ENCODE assay signal across 28 mouse cellular contexts in genomic region chr12:89073167-89073743, GRCm38 (mm10).
A peak's percentile ranks its signal among the peaks of the same experiment; 100 is the strongest.
DNase-seq lines count a peak whose midpoint lies in the region; ATAC-seq and TF ChIP-seq lines count a peak whose summit lies in the region.
"Had no signal": no experiment of that assay in that cellular context is flagged by ENCODE, and none has a peak within 500 bp of the region (broad histone marks: within the 10 kb centered on the region; RNA-seq: fewer than 3 reads in every experiment).

No protein-coding gene starts in this region.

- no peaks in the 10 kb centered on the region for H3K9me3 ChIP-seq in hindbrain, embryonic 15.5 days
- H3K9me3 ChIP-seq in hindbrain, embryonic 11.5 days (ENCODE audit: control insufficient read depth, low read length), result no peaks in the 10 kb centered on the region
- no peaks in the 10 kb centered on the region for H3K9me3 ChIP-seq in midbrain, embryonic 14.5 days (ENCODE audit: control insufficient read depth, low read length)
- H3K9me3 ChIP-seq in midbrain, postnatal 0 days (ENCODE audit: low read length), result no peaks in the 10 kb centered on the region
- H3K9me3 ChIP-seq: embryonic facial prominence, embryonic 10.5 days; embryonic facial prominence, embryonic 13.5 days; forebrain, embryonic 13.5 days; heart, embryonic 12.5 days; heart, embryonic 15.5 days; hindbrain, embryonic 10.5 days had no signal

- no peak overlapping the region for H3K27ac ChIP-seq in hindbrain, embryonic 15.5 days (replicated peaks)
- no peak overlapping the region for H3K27ac ChIP-seq in hindbrain, embryonic 11.5 days (ENCODE audit: low read depth, low read length)
- no peak overlapping the region for H3K27ac ChIP-seq in midbrain, embryonic 14.5 days (replicated peaks; ENCODE audit: low read depth, low read length)
- no peak overlapping the region for H3K27ac ChIP-seq in midbrain, postnatal 0 days (ENCODE audit: low read depth, low read length)
- H3K27ac ChIP-seq: embryonic facial prominence, embryonic 10.5 days; embryonic facial prominence, embryonic 13.5 days; forebrain, embryonic 13.5 days; gastrocnemius, adult 2 months; heart, embryonic 15.5 days; hindbrain, embryonic 10.5 days; hindbrain, embryonic 14.5 days had no signal

- 0 out of 2 replicates have a peak, but pooled peaks have one; percentile 30 for ATAC-seq in hindbrain, embryonic 15.5 days (ENCODE audit: low FRiP score, low read depth)
- ATAC-seq in hindbrain, embryonic 11.5 days (ENCODE audit: low FRiP score), result no peak
- ATAC-seq in midbrain, embryonic 14.5 days (ENCODE audit: low FRiP score, low TSS enrichment), result no peak
- ATAC-seq in midbrain, postnatal 0 days (ENCODE audit: low FRiP score), result no peak
- ATAC-seq: forebrain, embryonic 13.5 days; forebrain, postnatal 0 days had no signal

- H3K4me1 ChIP-seq in hindbrain, embryonic 15.5 days (replicated peaks), result peaks cover 18% of the 10 kb centered on the region
- no peaks in the 10 kb centered on the region for H3K4me1 ChIP-seq in hindbrain, embryonic 11.5 days (replicated peaks; ENCODE audit: control insufficient read depth, insufficient read depth, low read length)
- H3K4me1 ChIP-seq in midbrain, embryonic 14.5 days (ENCODE audit: control insufficient read depth, insufficient read depth, low read length), result peaks cover 22% of the 10 kb centered on the region
- H3K4me1 ChIP-seq in midbrain, postnatal 0 days (ENCODE audit: insufficient read depth, low read length), result no peaks in the 10 kb centered on the region
- H3K4me1 ChIP-seq: embryonic facial prominence, embryonic 13.5 days; heart, embryonic 12.5 days; heart, embryonic 15.5 days had no signal

- no peaks in the 10 kb centered on the region for H3K27me3 ChIP-seq in hindbrain, embryonic 15.5 days
- H3K27me3 ChIP-seq in hindbrain, embryonic 11.5 days (ENCODE audit: control insufficient read depth, insufficient read depth, low read length), result no peaks in the 10 kb centered on the region
- no peaks in the 10 kb centered on the region for H3K27me3 ChIP-seq in midbrain, embryonic 14.5 days (ENCODE audit: control insufficient read depth, insufficient read depth, low read length)
- H3K27me3 ChIP-seq in midbrain, postnatal 0 days (ENCODE audit: insufficient read depth, low read length), result no peaks in the 10 kb centered on the region
- H3K27me3 ChIP-seq: embryonic facial prominence, embryonic 13.5 days; forebrain, embryonic 13.5 days; heart, embryonic 12.5 days; heart, embryonic 15.5 days had no signal

- no peak for TF ChIP-seq CTCF in midbrain, postnatal 0 days (IDR thresholded peaks at IDR 0.05)

- H3K9ac ChIP-seq in hindbrain, embryonic 15.5 days, result no peak overlapping the region
- H3K9ac ChIP-seq in hindbrain, embryonic 11.5 days (ENCODE audit: low read depth, low read length), result no peak overlapping the region
- H3K9ac ChIP-seq in midbrain, embryonic 14.5 days (replicated peaks; ENCODE audit: low read length), result no peak overlapping the region
- H3K9ac ChIP-seq in midbrain, postnatal 0 days (replicated peaks; ENCODE audit: low read length, poor library complexity, severe bottlenecking), result no peak overlapping the region
- H3K9ac ChIP-seq: embryonic facial prominence, embryonic 13.5 days; forebrain, embryonic 13.5 days; forebrain, postnatal 0 days; heart, embryonic 12.5 days; heart, embryonic 15.5 days; hindbrain, embryonic 14.5 days had no signal

- no peak overlapping the region for H3K4me3 ChIP-seq in hindbrain, embryonic 15.5 days
- H3K4me3 ChIP-seq in hindbrain, embryonic 11.5 days (ENCODE audit: low read depth, low read length), result no peak overlapping the region
- no peak overlapping the region for H3K4me3 ChIP-seq in midbrain, embryonic 14.5 days (replicated peaks; ENCODE audit: low read depth, low read length)
- no peak overlapping the region for H3K4me3 ChIP-seq in midbrain, postnatal 0 days (ENCODE audit: low read depth, low read length)
- H3K4me3 ChIP-seq: embryonic facial prominence, embryonic 10.5 days; embryonic facial prominence, embryonic 13.5 days; erythroblast, embryonic 14.5 days; forebrain, embryonic 13.5 days; gastrocnemius, adult 2 months; heart, embryonic 12.5 days; heart, embryonic 15.5 days; hindbrain, embryonic 10.5 days had no signal

- H3K36me3 ChIP-seq in hindbrain, embryonic 15.5 days, result no peaks in the 10 kb centered on the region
- H3K36me3 ChIP-seq in hindbrain, embryonic 11.5 days (ENCODE audit: control insufficient read depth, insufficient read depth, low read length), result no peaks in the 10 kb centered on the region
- no peaks in the 10 kb centered on the region for H3K36me3 ChIP-seq in midbrain, embryonic 14.5 days (ENCODE audit: control insufficient read depth, insufficient read depth, low read length)
- no peaks in the 10 kb centered on the region for H3K36me3 ChIP-seq in midbrain, postnatal 0 days (ENCODE audit: insufficient read depth, low read length)
- H3K36me3 ChIP-seq: embryonic facial prominence, embryonic 10.5 days; embryonic facial prominence, embryonic 13.5 days; heart, embryonic 12.5 days; heart, embryonic 15.5 days; hindbrain, embryonic 10.5 days had no signal

- no peak for DNase-seq in hindbrain, embryonic 11.5 days (ENCODE audit: low spot score)
- peak; percentile 14 for DNase-seq in midbrain, embryonic 14.5 days
- DNase-seq in midbrain, postnatal 0 days (ENCODE audit: low spot score), result no peak
- peak; percentile 80 for DNase-seq in retina, postnatal 1 day
- no peak for DNase-seq in adrenal gland, postnatal 25 days
- DNase-seq in left cerebral cortex, postnatal 10 days (ENCODE audit: extremely low spot score in 1 of 2, low spot score in 2 of 2), result no peak
- DNase-seq: adrenal gland, adult 2 months; adrenal gland, postnatal 14 days; B cell, adult 2 months; cerebellum, adult 11-12 months; cerebellum, adult 8-10 months; cerebellum, postnatal 36 days; embryo, embryonic 11 days; forebrain, postnatal 0 days; gastrocnemius, adult 2 months; gastrocnemius, postnatal 14 days; heart, adult 18-20 months; heart, postnatal 10 days; heart, postnatal 36 days had no signal

- WGBS in hindbrain, embryonic 15.5 days, result 75% methylated on average over 5 of the region's 5 CpGs
- 76% methylated on average over 5 of the region's 5 CpGs for WGBS in hindbrain, embryonic 11.5 days
- 38% methylated on average over 5 of the region's 5 CpGs for WGBS in midbrain, embryonic 14.5 days
- WGBS in midbrain, postnatal 0 days, result 52% methylated on average over 5 of the region's 5 CpGs

- intact Hi-C loops in left cerebral cortex, postnatal 10 days (cut with DNase I), result no loop called here

- no peak overlapping the region for H3K4me2 ChIP-seq in hindbrain, embryonic 15.5 days
- H3K4me2 ChIP-seq in hindbrain, embryonic 11.5 days (replicated peaks; ENCODE audit: low read depth, low read length), result no peak overlapping the region
- H3K4me2 ChIP-seq in midbrain, embryonic 14.5 days (ENCODE audit: low read length), result no peak overlapping the region
- no peak overlapping the region for H3K4me2 ChIP-seq in midbrain, postnatal 0 days (ENCODE audit: low read depth, low read length, poor library complexity, severe bottlenecking)
- H3K4me2 ChIP-seq: embryonic facial prominence, embryonic 13.5 days; forebrain, embryonic 13.5 days; heart, embryonic 12.5 days; heart, embryonic 15.5 days; hindbrain, embryonic 14.5 days had no signal

Comparison
In these comparisons a context has a peak if more than half of its experiments do, and no peak if none do; other contexts are left out.
1. DNase-seq: peak in midbrain, embryonic 14.5 days (single experiment) and retina, postnatal 1 day (single experiment); none in hindbrain, embryonic 11.5 days (single experiment), midbrain, postnatal 0 days (single experiment), adrenal gland, postnatal 25 days (single experiment) and left cerebral cortex, postnatal 10 days (0 of 2).